Mouse (Mus musculus) neural tube, embryonic 10.5 days (tissue): ENCODE data around the gene Olfr315.
"Not testable (repeated sequence)": the region's sequence is repeated elsewhere in the genome, so short reads cannot be mapped to it uniquely, and the experiment has no call there.

Experiments
- DNase-seq: peaks from one replicate; pipeline ENCODE4 v3.0.0-alpha.2; 2017; ENCODE audit warnings: low spot score; ENCODE audit errors: extremely low spot score

The Olfr315 gene

DNA sequence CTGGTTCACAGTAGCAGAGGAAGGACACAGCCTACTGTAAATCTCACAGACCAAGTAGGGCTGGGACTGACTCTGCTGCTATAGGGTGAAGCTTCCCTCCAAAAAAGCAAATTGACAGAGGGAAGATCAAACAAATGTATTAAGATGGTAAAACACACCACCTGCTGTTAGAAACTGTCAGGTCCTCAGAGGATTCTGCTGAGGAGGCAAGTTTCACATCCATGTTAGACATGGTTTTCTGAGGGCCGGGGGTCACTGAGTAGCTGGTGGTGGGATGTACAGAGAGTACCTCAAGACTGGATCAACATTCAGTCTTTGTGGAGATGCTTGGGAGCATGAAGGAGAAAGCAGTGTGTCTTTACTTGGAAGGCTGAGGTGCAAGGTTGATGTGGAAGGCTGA is 42.7 kb downstream of the Olfr315 start:
- DNase-seq = no peak

- DNase-seq = not testable (repeated sequence)
Observed at GRCm38 (mm10) chr11:58828937-58829336, 55.9 kb downstream of the Olfr315 start, which contains the start of gene Olfr312. TSS of gene Olfr312 (plus strand) at chr11:58829237.

DNA sequence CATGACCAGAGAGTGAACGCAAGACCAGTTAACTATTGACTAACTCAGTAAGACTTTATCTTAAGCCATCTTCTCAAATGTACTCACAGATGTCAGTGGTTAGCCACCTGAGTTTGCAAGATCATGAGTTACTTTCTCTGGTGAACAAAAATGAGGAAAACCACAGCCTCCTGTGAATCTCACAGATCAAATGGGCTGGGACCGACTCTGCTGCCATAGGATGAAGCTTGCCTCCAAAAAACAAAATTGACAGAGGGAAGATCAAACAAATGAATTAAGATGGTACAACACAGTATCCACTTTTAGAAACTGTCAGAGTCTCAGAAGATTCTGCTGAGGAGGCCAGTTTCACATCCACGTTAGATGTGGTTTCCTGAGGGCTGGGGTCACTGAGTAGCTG is 56.8 kb downstream of the Olfr315 start:
- DNase-seq = no peak
